Mouse (Mus musculus): ENCODE measurements at regions not wholly inside any gene's neighbourhood (a gene's known extent, or its start where the extent isn't known, plus 50 kb on each side); places are given as distances from the start of the nearest gene placed in this dataset.

DNA sequence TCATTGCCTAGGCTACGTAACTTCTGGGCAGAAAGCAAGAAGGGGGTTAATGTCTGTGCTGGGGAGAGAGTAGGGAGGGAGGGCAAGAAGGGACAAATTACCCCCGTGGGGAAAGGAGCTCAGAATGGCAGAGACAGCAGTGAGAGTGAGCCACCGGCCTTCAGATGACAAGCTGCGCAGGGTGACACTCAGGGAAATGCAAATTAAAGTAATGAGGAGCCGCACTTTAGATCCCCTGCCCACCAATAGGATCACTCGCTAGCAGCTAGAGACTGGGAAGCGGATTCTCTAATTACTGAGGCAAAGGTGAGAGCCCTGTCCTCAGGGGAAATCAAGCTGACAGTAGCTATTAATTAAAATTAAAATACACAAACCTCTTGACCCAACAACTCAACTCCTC lies 202.5 kb downstream of the Arhgef10l start:
- no peaks in the 10 kb centered on the region for H3K4me1 ChIP-seq (ENCODE audit: control insufficient read depth)
- TF ChIP-seq GATA1 (IDR thresholded peaks at IDR 0.05; ENCODE audit: low read length) = no peak
- TF ChIP-seq TAL1 (IDR thresholded peaks at IDR 0.05; ENCODE audit: low read length) = no peak
- H3K9me3 ChIP-seq (ENCODE audit: control insufficient read depth, low read length) = peaks cover 57% of the 10 kb centered on the region
- H3K36me3 ChIP-seq (ENCODE audit: control insufficient read depth) = no peaks in the 10 kb centered on the region
- no peaks in the 10 kb centered on the region; the same call in 1 of the 2 replicates for H3K27me3 ChIP-seq (ENCODE audit: control insufficient read depth)
- no peak overlapping the region for H3K4me3 ChIP-seq (replicated peaks)

DNA sequence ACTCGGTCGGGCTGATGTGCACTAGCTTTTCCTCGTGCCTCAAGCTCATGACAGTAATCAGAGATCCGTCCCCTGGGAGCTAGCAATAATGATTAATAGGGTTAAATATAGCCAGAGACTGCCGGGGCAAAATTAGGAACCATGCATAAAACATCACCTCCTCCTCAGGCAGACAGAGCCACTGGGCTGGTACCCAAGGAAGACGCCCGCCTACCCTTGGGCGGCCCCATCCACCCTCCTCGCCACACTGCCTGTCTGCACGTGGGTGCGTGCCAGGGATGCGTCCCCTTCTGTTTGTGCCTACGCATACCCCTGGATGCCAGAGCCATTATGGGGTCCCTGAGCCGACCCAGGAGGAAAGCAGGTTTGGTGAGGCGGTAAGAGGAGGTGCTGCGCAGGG lies 204.5 kb downstream of the Arhgef10l start:
- Histone ChIP-seq H3K4me3 (replicated peaks) (no peak overlapping the region), H3K4me1 (ENCODE audit: control insufficient read depth) (no peaks in the 10 kb centered on the region), H3K9me3 (ENCODE audit: control insufficient read depth, low read length) (peaks cover 62% of the 10 kb centered on the region), H3K27me3 (ENCODE audit: control insufficient read depth) (no peaks in the 10 kb centered on the region; the same call in 1 of the 2 replicates), H3K36me3 (ENCODE audit: control insufficient read depth) (no peaks in the 10 kb centered on the region)
- TF ChIP-seq GATA1 (IDR thresholded peaks at IDR 0.05; ENCODE audit: low read length) (no peak), TAL1 (IDR thresholded peaks at IDR 0.05; ENCODE audit: low read length) (no peak)

DNA sequence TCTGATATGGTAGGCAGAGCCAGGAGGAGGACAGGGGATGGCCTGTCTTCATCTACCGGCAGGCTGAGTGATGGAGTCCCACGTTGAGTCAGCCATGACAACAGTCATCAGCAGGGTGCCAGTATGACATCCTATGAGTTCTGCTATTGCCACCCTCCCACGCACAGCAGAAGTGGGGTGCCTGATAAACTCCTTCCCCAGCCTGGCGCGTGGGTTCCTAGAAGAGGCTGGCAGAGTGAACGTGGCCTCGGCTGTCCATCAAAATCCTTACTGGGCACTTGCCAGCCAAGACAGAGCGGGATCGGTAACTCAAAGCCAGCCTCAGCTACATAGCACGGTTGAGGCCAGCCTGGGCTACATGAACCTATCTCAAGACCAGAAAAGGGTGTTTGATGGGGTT lies 202.5 kb upstream of the Igsf21 start:
- no peaks in the 10 kb centered on the region for H3K27me3 ChIP-seq (ENCODE audit: control insufficient read depth)
- no peak overlapping the region for H3K4me3 ChIP-seq (replicated peaks)
- no peaks in the 10 kb centered on the region for H3K4me1 ChIP-seq (ENCODE audit: control insufficient read depth)
- H3K36me3 ChIP-seq (ENCODE audit: control insufficient read depth) = no peaks in the 10 kb centered on the region
- TF ChIP-seq GATA1 (IDR thresholded peaks at IDR 0.05; ENCODE audit: low read length) (no peak), TAL1 (IDR thresholded peaks at IDR 0.05; ENCODE audit: low read length) (no peak)
- H3K9me3 ChIP-seq (ENCODE audit: control insufficient read depth, low read length) = peaks cover 10% of the 10 kb centered on the region

DNA sequence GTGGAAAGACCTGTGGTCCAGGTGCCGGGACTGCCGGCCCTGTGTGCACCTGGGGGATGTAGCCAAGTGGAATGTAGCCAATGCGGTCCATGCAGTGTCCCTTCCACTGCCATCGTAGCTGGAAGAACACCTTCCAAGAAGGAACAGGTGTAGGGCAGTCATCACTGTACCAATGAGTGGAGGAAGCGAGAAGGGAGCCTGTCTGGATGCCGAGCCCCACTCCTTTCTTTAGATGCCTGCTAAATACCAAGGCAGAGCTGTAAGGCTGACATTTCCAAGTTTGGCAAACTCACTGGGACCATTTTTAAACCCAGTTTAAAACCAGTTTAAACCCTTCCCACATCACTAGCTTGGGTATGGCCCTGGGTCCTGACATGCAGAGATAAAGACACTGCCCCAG lies 199.9 kb upstream of the Igsf21 start:
- Histone ChIP-seq H3K9me3 (ENCODE audit: control insufficient read depth, low read length) (peaks cover 10% of the 10 kb centered on the region), H3K4me1 (ENCODE audit: control insufficient read depth) (no peaks in the 10 kb centered on the region), H3K27me3 (ENCODE audit: control insufficient read depth) (no peaks in the 10 kb centered on the region), H3K36me3 (ENCODE audit: control insufficient read depth) (no peaks in the 10 kb centered on the region), H3K4me3 (replicated peaks) (no peak overlapping the region)
- no peak for TF ChIP-seq GATA1 (IDR thresholded peaks at IDR 0.05; ENCODE audit: low read length)
- no peak for TF ChIP-seq TAL1 (IDR thresholded peaks at IDR 0.05; ENCODE audit: low read length)

DNA sequence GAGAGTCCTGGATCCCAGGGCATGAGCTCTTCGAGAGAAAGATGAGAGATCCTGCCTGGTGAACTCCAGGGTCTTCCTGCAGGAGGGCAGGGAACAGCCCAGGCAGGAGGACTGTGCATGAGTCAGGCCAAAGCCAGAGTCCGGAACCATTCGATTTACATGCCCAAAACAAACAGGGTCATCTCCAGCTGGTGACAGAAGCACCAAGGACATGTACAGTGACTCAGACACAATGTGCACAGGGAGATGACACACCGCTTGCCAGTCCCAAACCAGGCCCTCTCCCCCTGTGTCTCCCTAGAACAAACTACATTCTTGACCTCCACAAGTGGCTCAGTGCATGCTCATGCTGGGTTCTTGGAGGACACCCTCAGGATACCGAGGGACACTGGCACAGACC lies 199.3 kb upstream of the Igsf21 start:
- TF ChIP-seq TAL1 (IDR thresholded peaks at IDR 0.05; ENCODE audit: low read length) (no peak), GATA1 (IDR thresholded peaks at IDR 0.05; ENCODE audit: low read length) (no peak)
- Histone ChIP-seq H3K4me3 (replicated peaks) (no peak overlapping the region), H3K36me3 (ENCODE audit: control insufficient read depth) (no peaks in the 10 kb centered on the region), H3K9me3 (ENCODE audit: control insufficient read depth, low read length) (peaks cover 10% of the 10 kb centered on the region), H3K27me3 (ENCODE audit: control insufficient read depth) (no peaks in the 10 kb centered on the region), H3K4me1 (ENCODE audit: control insufficient read depth) (no peaks in the 10 kb centered on the region)

DNA sequence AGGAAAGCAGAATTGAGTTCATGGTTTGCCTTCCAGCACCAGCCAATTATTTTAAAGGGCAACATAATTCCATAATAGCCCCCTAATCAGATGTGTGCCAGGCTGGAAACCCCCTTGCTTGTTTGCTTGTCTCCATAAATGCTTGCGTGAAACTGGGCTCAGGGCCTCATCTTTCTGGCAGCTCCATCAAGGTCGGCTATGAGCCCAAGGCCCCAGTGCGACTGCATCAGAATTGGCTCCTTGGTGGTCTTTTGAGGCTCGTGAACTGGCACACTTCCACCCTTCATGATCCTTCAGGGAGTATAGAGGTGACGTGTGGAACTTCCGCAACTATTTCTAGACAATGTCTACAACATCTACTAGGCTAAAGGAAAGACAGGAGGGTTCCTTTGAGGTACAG lies 196.6 kb upstream of the Igsf21 start:
- TF ChIP-seq GATA1 (IDR thresholded peaks at IDR 0.05; ENCODE audit: low read length) = no peak
- no peak for TF ChIP-seq TAL1 (IDR thresholded peaks at IDR 0.05; ENCODE audit: low read length)
- Histone ChIP-seq H3K4me1 (ENCODE audit: control insufficient read depth) (no peaks in the 10 kb centered on the region), H3K27me3 (ENCODE audit: control insufficient read depth) (no peaks in the 10 kb centered on the region), H3K9me3 (ENCODE audit: control insufficient read depth, low read length) (peaks cover 6% of the 10 kb centered on the region), H3K4me3 (replicated peaks) (no peak overlapping the region), H3K36me3 (ENCODE audit: control insufficient read depth) (no peaks in the 10 kb centered on the region)

DNA sequence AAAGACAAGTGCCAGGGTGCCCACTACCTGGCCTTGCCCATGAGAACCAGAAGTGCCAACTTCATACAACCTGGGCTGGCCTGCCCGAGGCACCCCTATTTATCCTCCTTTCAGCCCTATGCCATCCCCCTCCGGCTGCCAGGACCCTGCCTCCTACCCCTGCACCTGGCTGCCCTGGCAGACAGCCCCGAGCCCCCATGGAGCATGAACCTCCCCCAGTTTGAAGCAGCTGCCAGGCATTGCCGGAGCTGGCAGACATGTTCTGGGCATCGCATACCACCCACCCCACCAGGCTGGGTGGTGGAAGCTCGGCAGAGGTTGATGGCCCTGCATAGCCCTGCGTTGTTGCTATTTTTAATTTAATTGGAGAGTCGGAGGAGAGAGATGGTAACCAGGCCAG lies 195.2 kb upstream of the Igsf21 start:
- H3K4me3 ChIP-seq (replicated peaks) = no peak overlapping the region
- TF ChIP-seq GATA1 (IDR thresholded peaks at IDR 0.05; ENCODE audit: low read length) (no peak), TAL1 (IDR thresholded peaks at IDR 0.05; ENCODE audit: low read length) (no peak)
- no peaks in the 10 kb centered on the region; the same call in none of the 2 replicates for H3K9me3 ChIP-seq (ENCODE audit: control insufficient read depth, low read length)
- no peaks in the 10 kb centered on the region for H3K27me3 ChIP-seq (ENCODE audit: control insufficient read depth)
- H3K4me1 ChIP-seq (ENCODE audit: control insufficient read depth) = no peaks in the 10 kb centered on the region
- no peaks in the 10 kb centered on the region for H3K36me3 ChIP-seq (ENCODE audit: control insufficient read depth)

DNA sequence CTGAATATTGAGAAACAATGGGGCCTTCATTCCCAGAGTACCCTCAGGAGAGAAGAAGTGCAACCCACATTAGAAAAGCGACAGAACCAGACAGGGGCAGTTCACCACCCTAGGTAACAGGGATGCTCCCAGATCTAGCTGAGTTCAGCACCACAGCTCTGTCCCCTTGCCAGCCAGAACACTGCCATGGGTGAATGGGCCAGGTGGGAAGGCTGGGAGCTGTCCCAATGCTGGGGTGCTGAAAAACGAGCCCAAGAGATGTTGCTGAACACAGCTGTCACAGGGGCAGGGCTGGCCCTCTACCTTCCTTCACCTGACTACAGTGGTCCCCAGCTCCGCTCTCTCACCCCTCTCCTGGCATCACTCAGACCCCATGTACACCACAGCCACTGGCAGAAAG lies 193.3 kb upstream of the Igsf21 start:
- Histone ChIP-seq H3K36me3 (ENCODE audit: control insufficient read depth) (no peaks in the 10 kb centered on the region), H3K27me3 (ENCODE audit: control insufficient read depth) (no peaks in the 10 kb centered on the region), H3K9me3 (ENCODE audit: control insufficient read depth, low read length) (no peaks in the 10 kb centered on the region; the same call in none of the 2 replicates), H3K4me1 (ENCODE audit: control insufficient read depth) (no peaks in the 10 kb centered on the region), H3K4me3 (replicated peaks) (no peak overlapping the region)
- TF ChIP-seq TAL1 (IDR thresholded peaks at IDR 0.05; ENCODE audit: low read length) (no peak), GATA1 (IDR thresholded peaks at IDR 0.05; ENCODE audit: low read length) (no peak)

DNA sequence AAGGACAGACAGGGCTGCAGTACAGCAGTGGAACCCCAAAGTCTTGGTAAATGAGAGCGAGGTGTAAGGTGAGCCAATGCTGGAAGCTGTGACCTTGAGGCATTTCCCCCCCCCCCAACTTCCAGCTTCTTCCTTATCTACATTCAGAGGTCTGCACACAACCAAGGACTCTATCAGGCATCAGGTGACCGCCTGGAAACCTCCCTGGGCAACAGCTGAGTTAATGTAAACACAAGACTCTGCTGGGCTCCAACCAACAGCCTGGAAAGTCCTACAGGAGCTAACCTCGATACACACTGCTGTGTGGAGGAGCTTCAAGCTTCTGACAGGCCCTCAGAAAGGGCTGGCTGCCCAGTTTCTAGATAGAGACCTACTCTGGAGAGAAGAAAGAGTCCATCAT lies 189.4 kb upstream of the Igsf21 start:
- H3K9me3 ChIP-seq (ENCODE audit: control insufficient read depth, low read length) = peaks cover 2% of the 10 kb centered on the region; the same call in 1 of the 2 replicates
- H3K36me3 ChIP-seq (ENCODE audit: control insufficient read depth) = no peaks in the 10 kb centered on the region
- no peak for TF ChIP-seq TAL1 (IDR thresholded peaks at IDR 0.05; ENCODE audit: low read length)
- no peak for TF ChIP-seq GATA1 (IDR thresholded peaks at IDR 0.05; ENCODE audit: low read length)
- no peak overlapping the region for H3K4me3 ChIP-seq (replicated peaks)
- H3K4me1 ChIP-seq (ENCODE audit: control insufficient read depth) = no peaks in the 10 kb centered on the region
- no peaks in the 10 kb centered on the region for H3K27me3 ChIP-seq (ENCODE audit: control insufficient read depth)
